Mouse (Mus musculus): Measurements from ENCODE around the gene Trim39.
"Not testable (repeated sequence)": the region's sequence is repeated elsewhere in the genome, so short reads cannot be mapped to it uniquely, and the experiment has no call there.

The Trim39 gene

GRCm38 (mm10) chr17:36248886-36249285 is 23.2 kb downstream of the Trim39 start:
- DNase-seq (ENCODE audit: extremely low spot score): no peak

GRCm38 (mm10) chr17:36245741-36246140 is 26.3 kb downstream of the Trim39 start:
- DNase-seq (ENCODE audit: extremely low spot score): no peak

- no peak for DNase-seq (ENCODE audit: extremely low spot score)
These were observed 28.0 kb downstream of the Trim39 start for GRCm38 (mm10) chr17:36244031-36244430.

- no peak for DNase-seq (ENCODE audit: extremely low spot score)
These were observed 31.3 kb downstream of the Trim39 start for GRCm38 (mm10) chr17:36240637-36241213.

GRCm38 (mm10) chr17:36237321-36237921 is 34.6 kb downstream of the Trim39 start:
- no peak for DNase-seq (ENCODE audit: extremely low spot score)

GRCm38 (mm10) chr17:36235300-36235699 is 36.7 kb downstream of the Trim39 start:
- DNase-seq (ENCODE audit: extremely low spot score): not testable (repeated sequence)

GRCm38 (mm10) chr17:36233572-36233971 is 38.5 kb downstream of the Trim39 start:
- no peak for DNase-seq (ENCODE audit: extremely low spot score)

GRCm38 (mm10) chr17:36231318-36231717 is 40.7 kb downstream of the Trim39 start:
- peak; percentile 100 for DNase-seq (ENCODE audit: extremely low spot score)

GRCm38 (mm10) chr17:36229046-36229445 is 43.0 kb downstream of the Trim39 start:
- no peak for DNase-seq (ENCODE audit: extremely low spot score)

GRCm38 (mm10) chr17:36226921-36227320 is 45.1 kb downstream of the Trim39 start:
- no peak for DNase-seq (ENCODE audit: extremely low spot score)

- no peak for DNase-seq (ENCODE audit: extremely low spot score)
These were observed 46.7 kb downstream of the Trim39 start for GRCm38 (mm10) chr17:36225231-36225824.

- no peak for DNase-seq (ENCODE audit: extremely low spot score)
These were observed 47.6 kb downstream of the Trim39 start for GRCm38 (mm10) chr17:36224451-36224850.

GRCm38 (mm10) chr17:36218594-36219155 is 53.4 kb downstream of the Trim39 start:
- no peak for DNase-seq (ENCODE audit: extremely low spot score)

GRCm38 (mm10) chr17:36215586-36215985 is 56.5 kb downstream of the Trim39 start:
- no peak for DNase-seq (ENCODE audit: extremely low spot score)

All from embryo, embryonic 9.5 days (tissue).